Comparison of ENCODE assay signal across 20 mouse cellular contexts in genomic region chr13:10062681-10063080, GRCm38 (mm10).
A peak's percentile ranks its signal among the peaks of the same experiment; 100 is the strongest.
DNase-seq lines count a peak whose midpoint lies in the region; ATAC-seq and TF ChIP-seq lines count a peak whose summit lies in the region.
"Had no signal": no experiment of that assay in that cellular context is flagged by ENCODE, and none has a peak within 500 bp of the region (broad histone marks: within the 10 kb centered on the region; RNA-seq: fewer than 3 reads in every experiment).

No protein-coding gene starts in this region.

- no peak for ATAC-seq in kidney, embryonic 15.5 days (replicated peaks; ENCODE audit: low FRiP score)
- peak; percentile 9 for ATAC-seq in CD4-positive, CD25-positive, alpha-beta regulatory T cell, adult 4 months
- peak; percentile 16 for ATAC-seq in inflammation-experienced regulatory T-cells, adult 6 months

- DNase-seq in kidney, adult 11 months, result peak; percentile 8
- peak; percentile 50 for DNase-seq in adrenal gland, adult 2 months
- no peak for DNase-seq in thymus, adult 2 months
- no peak for DNase-seq in retina, embryonic 14.5 days (ENCODE audit: low spot score)
- no peak for DNase-seq in gastrocnemius, postnatal 10 days
- DNase-seq: heart, adult 18-20 months; layer of hippocampus, postnatal 36 days; midbrain, embryonic 14.5 days; right cerebral cortex, adult 18-20 months; thymus, postnatal 25 days had no signal

- H3K9me3 ChIP-seq in kidney, embryonic 15.5 days (replicated peaks), result no peaks in the 10 kb centered on the region
- H3K9me3 ChIP-seq: embryonic facial prominence, embryonic 13.5 days; forebrain, embryonic 10.5 days; limb, embryonic 12.5 days had no signal

- H3K27ac ChIP-seq in kidney, embryonic 15.5 days, result no peak overlapping the region
- H3K27ac ChIP-seq in thymus, adult 2 months (ENCODE audit: control insufficient read depth, insufficient read depth, low read length), result no peak overlapping the region
- H3K27ac ChIP-seq: embryonic facial prominence, embryonic 13.5 days; forebrain, embryonic 10.5 days; hindbrain, embryonic 14.5 days; limb, embryonic 12.5 days; liver, embryonic 14.5 days; macrophage; stomach, postnatal 0 days had no signal

- no peak for TF ChIP-seq CTCF in thymus, adult 2 months (IDR thresholded peaks at IDR 0.05; ENCODE audit: borderline replicate concordance, control insufficient read depth, extremely low read depth, insufficient read depth, low read length, poor library complexity)

- H3K4me2 ChIP-seq in kidney, embryonic 15.5 days, result no peak overlapping the region
- H3K4me2 ChIP-seq: embryonic facial prominence, embryonic 13.5 days; hindbrain, embryonic 14.5 days; limb, embryonic 12.5 days had no signal

- no peaks in the 10 kb centered on the region for H3K36me3 ChIP-seq in kidney, embryonic 15.5 days
- H3K36me3 ChIP-seq in thymus, adult 2 months (ENCODE audit: control insufficient read depth, insufficient read depth, low read length), result no peaks in the 10 kb centered on the region
- H3K36me3 ChIP-seq: embryonic facial prominence, embryonic 13.5 days; forebrain, embryonic 10.5 days; limb, embryonic 12.5 days had no signal

- no peak overlapping the region for H3K4me3 ChIP-seq in kidney, embryonic 15.5 days (replicated peaks)
- no peak overlapping the region for H3K4me3 ChIP-seq in thymus, adult 2 months (ENCODE audit: control insufficient read depth, insufficient read depth, low read length)
- H3K4me3 ChIP-seq: embryonic facial prominence, embryonic 13.5 days; forebrain, embryonic 10.5 days; limb, embryonic 12.5 days had no signal

- WGBS in kidney, embryonic 15.5 days, result 77% methylated on average over 5 of the region's 5 CpGs
- WGBS in thymus, adult 2 months, result 81% methylated on average over 5 of the region's 5 CpGs

- H3K27me3 ChIP-seq in kidney, embryonic 15.5 days, result no peaks in the 10 kb centered on the region
- no peaks in the 10 kb centered on the region for H3K27me3 ChIP-seq in thymus, adult 2 months (ENCODE audit: control insufficient read depth, insufficient read depth, low read length)
- H3K27me3 ChIP-seq: embryonic facial prominence, embryonic 13.5 days; limb, embryonic 12.5 days had no signal

- H3K4me1 ChIP-seq in kidney, embryonic 15.5 days, result no peaks in the 10 kb centered on the region
- peaks cover 8% of the 10 kb centered on the region for H3K4me1 ChIP-seq in thymus, adult 2 months (replicated peaks; ENCODE audit: control insufficient read depth, insufficient read depth, low read length)
- H3K4me1 ChIP-seq: embryonic facial prominence, embryonic 13.5 days; forebrain, embryonic 10.5 days; limb, embryonic 12.5 days had no signal

- no peak overlapping the region for H3K9ac ChIP-seq in kidney, embryonic 15.5 days
- H3K9ac ChIP-seq: embryonic facial prominence, embryonic 13.5 days; hindbrain, embryonic 14.5 days; limb, embryonic 12.5 days; liver, embryonic 14.5 days had no signal

- no peak for TF ChIP-seq POLR2A in thymus, adult 2 months (IDR thresholded peaks at IDR 0.05; ENCODE audit: control insufficient read depth, extremely low read depth, insufficient read depth, low read length, poor library complexity)

Comparison
In these comparisons a context has a peak if more than half of its experiments do, and no peak if none do; other contexts are left out.
1. DNase-seq: peak in kidney, adult 11 months (single experiment) and adrenal gland, adult 2 months (single experiment); none in thymus, adult 2 months (single experiment), retina, embryonic 14.5 days (single experiment) and gastrocnemius, postnatal 10 days (single experiment).